Mouse (Mus musculus) megakaryocyte, embryonic 14.5 days (primary cell): ENCODE measurements around the gene Arhgef18. TPM values are rescaled to one million over a fixed set of nuclear protein-coding genes. Genes with fewer than 3 reads are reported as not detected.

Experiments
- H3K27me3 ChIP-seq: replicated peaks from 2 replicates; pipeline ENCODE3; 2012; ENCODE audit warnings: inconsistent platforms
- H3K36me3 ChIP-seq: replicated peaks from 2 replicates; pipeline ENCODE3; 2012; ENCODE audit warnings: low read length, inconsistent platforms, mixed read lengths
- H3K4me1 ChIP-seq: 2 replicates; pipeline ENCODE4 v1.6.1; 2012; ENCODE audit warnings: inconsistent platforms
- H3K4me3 ChIP-seq: replicated peaks from 2 replicates; pipeline ENCODE3; 2012; ENCODE audit warnings: moderate library complexity, mild to moderate bottlenecking, inconsistent platforms
- H3K9me3 ChIP-seq: 2 replicates; pipeline ENCODE4 v1.6.1; 2012; ENCODE audit warnings: inconsistent platforms
- FLI1 ChIP-seq: IDR thresholded peaks from 2 replicates; pipeline ENCODE4 v1.6.1; 2012; ENCODE audit warnings: low read length, inconsistent platforms, mixed read lengths
- GATA1 ChIP-seq: IDR thresholded peaks from 3 replicates; pipeline ENCODE4 v1.6.1; 2012; ENCODE audit warnings: mixed read lengths, low read length, inconsistent platforms, borderline replicate concordance
- polyA plus RNA-seq: library from polyadenylated mRNA; stranded (reverse); fragments of >175 nt; gene quantifications from 2 replicates; pipeline ENCODE4 v1.2.3, GENCODE M21; 2012; ENCODE audit warnings: low replicate concordance; ENCODE audit not compliant: insufficient read depth

The Arhgef18 gene
- polyA plus RNA-seq, 1 experiment, result 16.0 TPM

DNA sequence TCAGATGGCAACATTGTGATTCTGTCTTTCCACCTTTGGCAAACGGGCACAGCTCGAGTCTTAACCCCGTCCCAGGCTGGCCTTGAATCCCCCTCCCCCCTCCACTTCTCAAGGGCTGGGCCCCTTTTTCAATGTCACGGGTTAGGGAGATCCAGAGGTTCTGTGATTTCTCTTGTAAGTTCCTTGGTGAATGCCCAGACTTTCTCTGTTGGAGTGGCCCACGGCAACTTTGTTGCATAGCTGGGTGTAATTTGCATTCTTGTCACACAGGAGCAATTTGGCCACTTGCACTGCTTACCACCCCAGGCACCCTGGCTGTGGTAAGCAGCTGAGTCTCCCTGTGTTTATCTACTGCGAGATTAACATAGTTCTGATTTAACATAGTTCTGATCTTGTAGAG lies 1.8 kb downstream of the Arhgef18 start:
- Histone ChIP-seq H3K4me1 (peaks cover 45% of the 10 kb centered on the region), H3K4me3 (no peak overlapping the region), H3K9me3 (no peaks in the 10 kb centered on the region), H3K36me3 (peaks cover 39% of the 10 kb centered on the region), H3K27me3 (no peaks in the 10 kb centered on the region)
- no peak for TF ChIP-seq GATA1
- no peak for TF ChIP-seq FLI1

DNA sequence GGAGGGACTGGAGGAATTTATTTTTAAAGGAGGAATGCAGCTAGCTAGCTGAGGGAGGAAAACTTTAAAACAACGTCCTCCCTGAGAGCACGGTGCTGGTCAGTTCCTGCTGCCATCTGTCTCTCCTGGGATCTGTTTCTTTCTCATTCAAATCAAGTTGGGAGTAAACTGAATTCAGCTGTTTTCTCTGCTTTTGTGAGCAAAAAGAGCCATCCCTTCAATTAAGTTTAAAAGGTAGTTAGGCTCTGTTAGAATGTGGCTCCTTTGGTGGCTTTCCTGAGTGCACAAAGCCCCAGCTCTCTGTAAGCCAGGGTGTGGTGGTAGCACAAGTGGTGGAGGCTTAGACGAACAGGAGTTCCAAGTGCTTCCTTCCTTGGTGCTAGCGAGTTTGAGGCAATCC lies 2.4 kb downstream of the Arhgef18 start:
- Histone ChIP-seq H3K27me3 (no peaks in the 10 kb centered on the region), H3K36me3 (peaks cover 41% of the 10 kb centered on the region), H3K4me1 (peaks cover 45% of the 10 kb centered on the region), H3K9me3 (no peaks in the 10 kb centered on the region), H3K4me3 (no peak overlapping the region)
- TF ChIP-seq GATA1 (no peak), FLI1 (no peak)

DNA sequence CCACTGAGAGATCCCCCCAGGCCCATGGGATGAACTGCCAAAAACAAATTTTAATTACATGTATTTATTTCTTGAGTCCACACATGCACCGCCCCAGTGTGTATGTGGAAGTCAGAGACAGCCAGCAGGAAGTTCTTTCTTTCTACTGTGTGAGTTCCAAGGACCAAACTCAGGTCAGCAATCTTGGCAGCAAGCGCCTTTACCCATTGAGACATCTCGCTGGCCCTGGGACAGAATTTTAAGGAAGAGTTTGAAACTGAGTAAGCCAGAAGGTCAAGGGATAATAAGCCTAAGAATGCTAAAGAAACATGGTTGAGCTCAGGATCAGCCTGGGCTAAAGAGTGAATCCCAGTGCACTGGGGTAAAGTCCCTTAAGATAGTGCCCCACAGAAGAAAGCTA lies 4.8 kb downstream of the Arhgef18 start:
- H3K36me3 ChIP-seq, result peaks cover 56% of the 10 kb centered on the region
- peaks cover 52% of the 10 kb centered on the region for H3K4me1 ChIP-seq

DNA sequence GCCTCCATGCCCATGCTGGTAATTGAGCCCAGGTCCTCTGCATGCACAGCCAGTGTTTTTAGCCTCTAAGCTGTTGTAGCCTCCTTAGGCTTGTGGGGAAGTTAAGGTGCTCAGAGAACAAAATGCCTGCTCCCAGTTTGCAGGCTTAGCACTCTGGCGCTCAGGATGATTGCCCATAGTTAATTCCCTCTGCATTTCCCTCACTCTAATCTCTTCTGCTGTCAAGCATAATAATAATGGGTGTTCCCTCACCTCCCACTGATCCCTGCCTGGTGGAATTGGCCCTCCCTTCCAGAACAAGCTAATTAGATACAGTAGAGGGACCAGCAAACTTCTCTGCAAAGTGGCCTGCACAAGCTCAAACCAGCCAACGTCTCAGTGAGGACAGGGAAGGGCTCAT lies 7.7 kb downstream of the Arhgef18 start:
- TF ChIP-seq FLI1, result no peak
- TF ChIP-seq GATA1, result no peak
- Histone ChIP-seq H3K4me3 (no peak overlapping the region), H3K9me3 (no peaks in the 10 kb centered on the region), H3K27me3 (no peaks in the 10 kb centered on the region), H3K36me3 (peaks cover 70% of the 10 kb centered on the region), H3K4me1 (peaks cover 33% of the 10 kb centered on the region)

More for the DNA sequence above, 4.8 kb downstream of the Arhgef18 start:
- no peaks in the 10 kb centered on the region for H3K27me3 ChIP-seq
- H3K9me3 ChIP-seq, result no peaks in the 10 kb centered on the region
- TF ChIP-seq FLI1 (no peak), GATA1 (no peak)
- H3K4me3 ChIP-seq, result no peak overlapping the region

DNA sequence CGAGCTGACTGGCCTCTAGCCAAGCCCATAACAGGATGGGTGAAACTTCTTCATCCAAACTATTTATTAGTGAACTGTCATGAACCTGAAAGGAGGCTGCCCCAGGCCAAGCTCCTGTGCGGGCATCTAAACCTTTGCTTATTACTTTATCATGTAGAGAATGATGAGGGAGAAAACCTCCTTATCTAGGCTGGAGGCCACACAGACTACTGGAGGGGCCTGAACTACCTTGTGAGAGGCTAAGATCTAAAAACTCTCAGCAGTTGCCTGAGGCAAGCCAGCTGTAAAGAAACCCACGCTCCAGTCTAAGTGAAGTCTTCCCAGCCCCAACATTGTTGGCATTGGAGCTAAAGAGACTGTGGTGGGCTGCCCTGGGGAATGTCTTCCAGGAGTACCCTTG lies 14.6 kb downstream of the Arhgef18 start:
- Histone ChIP-seq H3K4me3 (no peak overlapping the region), H3K9me3 (no peaks in the 10 kb centered on the region), H3K4me1 (peaks cover 40% of the 10 kb centered on the region), H3K36me3 (peaks cover 58% of the 10 kb centered on the region), H3K27me3 (no peaks in the 10 kb centered on the region)
- TF ChIP-seq FLI1, result no peak
- no peak for TF ChIP-seq GATA1

DNA sequence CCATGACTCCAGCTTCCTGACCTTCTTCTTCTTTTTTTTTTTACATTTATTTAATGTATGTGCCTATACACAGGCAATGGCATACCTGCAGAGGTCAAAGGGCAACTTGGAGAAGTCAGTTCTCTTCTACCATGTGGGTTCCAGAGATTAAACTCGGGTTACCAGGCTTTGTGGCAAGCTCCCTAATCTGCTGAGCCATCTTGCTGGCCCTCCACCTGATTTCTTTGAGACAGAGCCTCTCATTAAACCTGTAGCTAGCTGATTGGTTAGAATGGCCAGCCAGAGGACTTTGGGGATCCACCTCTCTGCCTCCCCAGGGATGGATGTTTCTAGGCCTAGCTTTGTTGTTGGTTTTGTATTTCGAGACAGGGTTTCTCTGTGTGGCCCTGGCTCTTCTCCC lies 18.3 kb downstream of the Arhgef18 start:
- Histone ChIP-seq H3K4me1 (peaks cover 72% of the 10 kb centered on the region), H3K36me3 (peaks cover 61% of the 10 kb centered on the region), H3K27me3 (no peaks in the 10 kb centered on the region), H3K4me3 (no peak overlapping the region), H3K9me3 (no peaks in the 10 kb centered on the region)
- no peak for TF ChIP-seq GATA1
- TF ChIP-seq FLI1, result no peak

DNA sequence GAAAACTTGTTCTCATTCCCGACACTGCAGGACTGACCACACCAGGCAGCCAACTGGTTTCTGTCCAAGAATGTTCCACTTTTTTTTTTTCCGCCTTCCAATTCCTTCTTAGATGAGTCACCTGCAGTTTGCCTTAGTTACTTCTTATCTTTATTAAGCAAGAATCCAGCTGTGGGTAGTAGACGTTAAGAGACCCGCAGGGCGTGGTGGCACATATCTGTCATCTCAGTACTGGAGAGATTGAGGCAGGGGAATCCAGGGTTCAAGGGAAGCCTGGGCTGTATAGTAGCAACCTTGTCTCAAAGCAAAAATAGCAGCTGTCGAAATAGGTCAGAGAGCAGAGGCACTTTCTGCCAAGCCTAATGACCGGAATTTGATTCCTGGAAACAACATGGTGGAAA lies 19.1 kb downstream of the Arhgef18 start:
- H3K4me1 ChIP-seq, result peaks cover 74% of the 10 kb centered on the region
- peaks cover 60% of the 10 kb centered on the region for H3K36me3 ChIP-seq

DNA sequence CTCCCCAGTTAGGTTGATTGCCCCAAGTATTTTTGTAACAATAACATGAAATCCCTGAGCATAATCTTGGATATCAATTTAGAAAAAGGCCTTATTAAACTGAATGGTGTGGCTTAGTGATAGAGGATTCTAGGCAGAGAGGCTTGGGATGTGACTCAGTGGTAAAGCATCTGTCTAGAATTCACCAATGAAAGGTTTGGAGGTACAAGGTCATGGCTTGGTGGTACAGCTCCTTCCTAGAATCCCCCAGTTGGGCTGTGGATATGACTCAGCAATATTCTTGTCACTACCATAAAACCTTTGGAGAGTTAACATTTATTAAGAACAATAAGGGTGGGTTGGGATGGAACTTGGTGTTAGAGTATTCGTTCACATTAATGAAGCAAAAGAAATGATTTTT lies 20.0 kb downstream of the Arhgef18 start:
- H3K4me1 ChIP-seq, result peaks cover 74% of the 10 kb centered on the region
- H3K36me3 ChIP-seq, result peaks cover 52% of the 10 kb centered on the region
- H3K27me3 ChIP-seq, result no peaks in the 10 kb centered on the region
- H3K4me3 ChIP-seq, result no peak overlapping the region
- H3K9me3 ChIP-seq, result no peaks in the 10 kb centered on the region
- no peak for TF ChIP-seq FLI1
- no peak for TF ChIP-seq GATA1

More for the DNA sequence above, 19.1 kb downstream of the Arhgef18 start:
- Histone ChIP-seq H3K9me3 (no peaks in the 10 kb centered on the region), H3K27me3 (no peaks in the 10 kb centered on the region), H3K4me3 (no peak overlapping the region)
- no peak for TF ChIP-seq FLI1
- TF ChIP-seq GATA1, result no peak

DNA sequence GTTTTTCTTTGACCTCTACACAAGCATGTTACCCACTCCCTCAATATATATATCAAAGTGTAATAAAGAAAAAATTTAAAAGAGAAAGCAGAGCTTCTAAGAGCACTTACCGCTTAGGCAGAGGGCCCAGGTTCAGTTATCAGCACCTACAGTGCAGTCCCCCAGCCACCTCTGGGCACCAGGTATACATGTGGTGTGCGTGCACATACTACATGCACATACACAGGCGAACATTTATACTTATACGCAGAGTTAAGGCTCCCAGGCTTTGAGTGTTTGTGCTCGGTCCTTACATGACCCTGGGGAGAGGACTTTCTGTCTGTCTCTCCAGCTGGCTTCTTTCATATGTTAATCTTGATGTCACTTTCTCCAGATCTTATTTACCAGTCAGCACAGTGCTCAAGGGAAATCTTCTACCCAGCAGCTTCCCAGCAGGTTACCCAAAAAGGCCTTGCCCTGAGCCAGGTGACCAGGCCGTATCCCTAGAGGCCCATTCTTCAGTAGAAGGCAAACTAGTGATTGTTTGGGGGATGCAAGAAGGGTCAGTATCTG lies 21.9 kb downstream of the Arhgef18 start:
- Histone ChIP-seq H3K4me1 (peaks cover 82% of the 10 kb centered on the region), H3K36me3 (peaks cover 52% of the 10 kb centered on the region), H3K9me3 (no peaks in the 10 kb centered on the region), H3K4me3 (no peak overlapping the region), H3K27me3 (no peaks in the 10 kb centered on the region)
- TF ChIP-seq FLI1 (no peak), GATA1 (no peak)

DNA sequence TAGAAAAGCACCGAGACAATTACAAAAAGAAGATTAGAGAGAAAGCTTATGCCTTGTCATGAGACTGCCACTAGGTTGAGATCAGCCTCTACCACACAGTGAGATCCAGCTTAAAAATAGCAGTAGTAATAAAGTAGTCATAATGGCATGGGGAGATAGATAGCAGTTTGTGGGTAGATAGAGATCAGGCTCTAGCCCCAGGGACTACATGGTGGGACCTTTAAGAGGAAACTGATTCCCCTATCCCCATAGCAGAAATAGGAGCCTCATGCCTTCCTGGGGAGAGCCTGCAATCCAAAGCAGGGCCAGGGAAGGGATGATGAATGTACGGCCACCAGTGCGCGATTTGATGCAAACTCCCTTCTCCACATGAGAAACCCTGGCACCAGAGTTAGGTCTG lies 22.5 kb downstream of the Arhgef18 start:
- Histone ChIP-seq H3K4me3 (no peak overlapping the region), H3K27me3 (no peaks in the 10 kb centered on the region), H3K36me3 (peaks cover 57% of the 10 kb centered on the region), H3K4me1 (peaks cover 82% of the 10 kb centered on the region), H3K9me3 (no peaks in the 10 kb centered on the region)
- TF ChIP-seq GATA1, result no peak
- no peak for TF ChIP-seq FLI1

DNA sequence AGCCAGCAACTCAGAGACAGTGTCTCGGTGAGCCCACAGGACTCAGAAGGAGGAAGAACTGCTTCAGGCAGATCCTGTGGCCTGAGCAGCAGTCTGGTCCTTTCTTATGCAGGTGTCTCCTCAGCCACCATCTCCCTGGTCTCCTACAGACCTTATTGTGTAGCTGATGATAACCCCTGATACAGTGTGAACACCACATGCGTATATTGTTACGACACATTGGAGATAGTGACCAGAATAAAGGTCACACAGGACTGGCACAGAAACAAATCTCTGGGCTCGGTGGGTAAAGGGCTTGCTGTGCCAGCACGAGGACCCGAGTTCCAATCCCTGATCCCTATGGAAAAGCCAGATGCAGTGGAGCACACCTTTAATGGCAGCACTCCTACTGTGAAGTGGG lies 22.9 kb downstream of the Arhgef18 start:
- no peak overlapping the region for H3K4me3 ChIP-seq
- H3K4me1 ChIP-seq, result peaks cover 82% of the 10 kb centered on the region
- no peak; the same call in 2 of the 3 replicates for TF ChIP-seq GATA1
- H3K27me3 ChIP-seq, result no peaks in the 10 kb centered on the region
- no peaks in the 10 kb centered on the region for H3K9me3 ChIP-seq
- peaks cover 59% of the 10 kb centered on the region for H3K36me3 ChIP-seq
